9 mouse cellular contexts compared by ENCODE assay signal in genomic region chr13:54760164-54760795, GRCm38 (mm10). TPM values are rescaled to one million over a fixed set of nuclear protein-coding genes. Genes with fewer than 3 reads are reported as not detected.
DNase-seq lines count a peak whose midpoint lies in the region; ATAC-seq lines count a peak whose summit lies in the region.
"Had no signal": no experiment of that assay in that cellular context is flagged by ENCODE, and none has a peak within 500 bp of the region (broad histone marks: within the 10 kb centered on the region; RNA-seq: fewer than 3 reads in every experiment).

No protein-coding gene starts in this region.

- WGBS in liver, embryonic 12.5 days (ENCODE audit: insufficient replicate concordance) = 55% methylated on average over 8 of the region's 8 CpGs

- peaks cover 98% of the 10 kb centered on the region for H3K27me3 ChIP-seq in liver, embryonic 12.5 days (replicated peaks)

- no peaks in the 10 kb centered on the region for H3K9me3 ChIP-seq in liver, embryonic 12.5 days (replicated peaks)

- H3K27ac ChIP-seq in liver, embryonic 12.5 days = no peak overlapping the region

- H3K4me1 ChIP-seq in liver, embryonic 12.5 days = peaks cover 13% of the 10 kb centered on the region

- ATAC-seq in liver, embryonic 12.5 days = no peak

- peak; percentile 52 for DNase-seq in embryo, embryonic 10 days (ENCODE audit: low spot score)
- no peak for DNase-seq in embryo, embryonic 10.5 days (ENCODE audit: low spot score)
- peak; percentile 67 to 75 for DNase-seq in cerebellum, postnatal 14 days
- DNase-seq in layer of hippocampus, adult 18-20 months (ENCODE audit: low spot score in 2 of 2) = peak; percentile 85 to 92
- peak; percentile 62 for DNase-seq in mesoderm, embryonic 11.5 days (ENCODE audit: low read depth, low spot score)
- no peak for DNase-seq in urinary bladder, postnatal 25 days (ENCODE audit: low spot score)
- no peak for DNase-seq in urinary bladder, adult 18-20 months (ENCODE audit: low spot score in 2 of 2)
- DNase-seq: kidney, postnatal 4 days had no signal

- H3K9ac ChIP-seq in liver, embryonic 12.5 days = no peak overlapping the region

- H3K4me3 ChIP-seq in liver, embryonic 12.5 days = no peak overlapping the region

- no peaks in the 10 kb centered on the region for H3K36me3 ChIP-seq in liver, embryonic 12.5 days

- no peak overlapping the region for H3K4me2 ChIP-seq in liver, embryonic 12.5 days

RNA-seq across cellular contexts. Expression of gene Sncb, which starts 6.1 kb away (rescaled TPM):
- total RNA-seq in layer of hippocampus, adult 18-20 months (2021) = 100 to 1,000 TPM; 687 to 705 TPM
- polyA plus RNA-seq in liver, embryonic 12.5 days (2016; fragmentation: Nextera tagmentation; extraction: Ambion mirVana) = not detected in 2 replicates

RNA-seq across cellular contexts. Expression of gene Gprin1, which starts 10.6 kb away (rescaled TPM):
- 100 to 1,000 TPM; 146 to 150 TPM for total RNA-seq in layer of hippocampus, adult 18-20 months (2021)
- polyA plus RNA-seq in liver, embryonic 12.5 days (2016; fragmentation: Nextera tagmentation; extraction: Ambion mirVana) = 0.23 and 0.35 TPM in 2 replicates

RNA-seq across cellular contexts. Expression of gene Eif4e1b, which starts 23.5 kb away (rescaled TPM):
- total RNA-seq in layer of hippocampus, adult 18-20 months (2021) = not detected
- not detected in 2 replicates for polyA plus RNA-seq in liver, embryonic 12.5 days (2016; fragmentation: Nextera tagmentation; extraction: Ambion mirVana)

RNA-seq across cellular contexts. Expression of gene Tspan17, which starts 28.9 kb away (rescaled TPM):
- 10 to 100 TPM; 75.8 to 78.0 TPM for total RNA-seq in layer of hippocampus, adult 18-20 months (2021)
- 1.8 and 2.3 TPM in 2 replicates for polyA plus RNA-seq in liver, embryonic 12.5 days (2016; fragmentation: Nextera tagmentation; extraction: Ambion mirVana)

RNA-seq across cellular contexts. Expression of gene Cdhr2, which starts 59.0 kb away (rescaled TPM):
- under 1 TPM; 0.20 to 0.22 TPM for total RNA-seq in layer of hippocampus, adult 18-20 months (2021)
- 7.7 and 9.9 TPM in 2 replicates for polyA plus RNA-seq in liver, embryonic 12.5 days (2016; fragmentation: Nextera tagmentation; extraction: Ambion mirVana)

Comparison
In these comparisons a context has a peak if more than half of its experiments do, and no peak if none do; other contexts are left out.
1. DNase-seq: peak in embryo, embryonic 10 days (single experiment), cerebellum, postnatal 14 days (2 of 2), layer of hippocampus, adult 18-20 months (2 of 2) and mesoderm, embryonic 11.5 days (single experiment); none in embryo, embryonic 10.5 days (single experiment), urinary bladder, postnatal 25 days (single experiment) and urinary bladder, adult 18-20 months (0 of 2).